ENCODE assay signal across 8 mouse cellular contexts in genomic region chr11:115766356-115766943, GRCm38 (mm10). TPM values are rescaled to one million over a fixed set of nuclear protein-coding genes. Genes with fewer than 3 reads are reported as not detected.
A peak's percentile ranks its signal among the peaks of the same experiment; 100 is the strongest.
DNase-seq lines count a peak whose midpoint lies in the region; ATAC-seq and TF ChIP-seq lines count a peak whose summit lies in the region.

No protein-coding gene starts in this region.

- no peak for TF ChIP-seq CTCF in testis, adult 2 months (IDR thresholded peaks at IDR 0.05; ENCODE audit: control insufficient read depth, insufficient read depth, insufficient replicate concordance, low read depth, low read length)

- H3K9me3 ChIP-seq in heart, embryonic 10.5 days = no peaks in the 10 kb centered on the region
- no peaks in the 10 kb centered on the region for H3K9me3 ChIP-seq in kidney, embryonic 15.5 days (replicated peaks)

- H3K9ac ChIP-seq in kidney, embryonic 15.5 days = peak overlapping the region; percentile 83; the same call in 1 of the 2 replicates

- no peak for TF ChIP-seq POLR2A in testis, adult 2 months (IDR thresholded peaks at IDR 0.05; ENCODE audit: control insufficient read depth, low read depth, low read length)

- peaks cover 7% of the 10 kb centered on the region for H3K4me1 ChIP-seq in testis, adult 2 months (ENCODE audit: control insufficient read depth, insufficient read depth, low read length)
- H3K4me1 ChIP-seq in heart, embryonic 10.5 days = peaks cover 36% of the 10 kb centered on the region
- peaks cover 42% of the 10 kb centered on the region for H3K4me1 ChIP-seq in kidney, embryonic 15.5 days

- no peaks in the 10 kb centered on the region for H3K27me3 ChIP-seq in testis, adult 2 months (ENCODE audit: control insufficient read depth, insufficient read depth, low read length)
- no peaks in the 10 kb centered on the region for H3K27me3 ChIP-seq in heart, embryonic 10.5 days (ENCODE audit: insufficient read depth, poor library complexity, severe bottlenecking)
- H3K27me3 ChIP-seq in kidney, embryonic 15.5 days = no peaks in the 10 kb centered on the region

- no peaks in the 10 kb centered on the region for H3K36me3 ChIP-seq in testis, adult 2 months (ENCODE audit: control insufficient read depth, insufficient read depth, low read length)
- H3K36me3 ChIP-seq in heart, embryonic 10.5 days = 0 out of 2 replicates have a peak, but pooled peaks cover 7% of the 10 kb centered on the region
- no peaks in the 10 kb centered on the region for H3K36me3 ChIP-seq in kidney, embryonic 15.5 days

- DNase-seq in testis, postnatal 10 days (ENCODE audit: low spot score) = no peak
- DNase-seq in heart, embryonic 10.5 days (ENCODE audit: low spot score) = no peak
- peak; percentile 71 for DNase-seq in lung, postnatal 25 days (ENCODE audit: low spot score)
- DNase-seq in c-Kit-positive CD71-positive TER-119-positive erythroid progenitor cells, embryonic 14.5 days (ENCODE audit: low spot score) = no peak
- DNase-seq in frontal cortex, postnatal 10 days (ENCODE audit: low spot score in 2 of 2) = no peak
- DNase-seq in layer of hippocampus, adult 9-10 months (ENCODE audit: low spot score) = no peak

- peak overlapping the region; percentile 67 for H3K27ac ChIP-seq in testis, adult 2 months (ENCODE audit: control insufficient read depth, insufficient read depth, low read depth, low read length)
- H3K27ac ChIP-seq in heart, embryonic 10.5 days = peak overlapping the region; percentile 100
- H3K27ac ChIP-seq in kidney, embryonic 15.5 days = peak overlapping the region; percentile 91

- WGBS in heart, embryonic 10.5 days = 35% methylated on average over 13 of the region's 13 CpGs
- WGBS in kidney, embryonic 15.5 days = 23% methylated on average over 13 of the region's 13 CpGs

- peak overlapping the region; percentile 85 for H3K4me2 ChIP-seq in kidney, embryonic 15.5 days

- ATAC-seq in kidney, embryonic 15.5 days (replicated peaks; ENCODE audit: low FRiP score) = 0 out of 2 replicates have a peak, but pooled peaks have one; percentile 3

- H3K4me3 ChIP-seq in testis, adult 2 months (ENCODE audit: control insufficient read depth, low read depth, low read length) = peak overlapping the region; percentile 91
- H3K4me3 ChIP-seq in heart, embryonic 10.5 days = peak overlapping the region; percentile 93
- peak overlapping the region; percentile 74 for H3K4me3 ChIP-seq in kidney, embryonic 15.5 days (replicated peaks)

RNA-seq across cellular contexts. Expression of gene Tmem94, which starts 1.2 kb away (rescaled TPM):
- polyA plus RNA-seq in testis, adult 2 months (2012; rRNA removed) = 80.1 and 91.5 TPM in 2 replicates
- 35.0 and 56.8 TPM in 2 replicates for polyA plus RNA-seq in heart, embryonic 10.5 days (2016; fragmentation: Nextera tagmentation; extraction: Ambion mirVana)
- polyA plus RNA-seq in kidney, embryonic 15.5 days (2015; fragmentation: Nextera tagmentation; extraction: Ambion mirVana) = 26.6 and 27.0 TPM in 2 replicates

RNA-seq across cellular contexts. Expression of gene Caskin2, which starts 47.0 kb away (rescaled TPM):
- 7.6 and 8.6 TPM in 2 replicates for polyA plus RNA-seq in testis, adult 2 months (2012; rRNA removed)
- 18.7 and 21.4 TPM in 2 replicates for polyA plus RNA-seq in heart, embryonic 10.5 days (2016; fragmentation: Nextera tagmentation; extraction: Ambion mirVana)
- polyA plus RNA-seq in kidney, embryonic 15.5 days (2015; fragmentation: Nextera tagmentation; extraction: Ambion mirVana) = 17.3 and 20.9 TPM in 2 replicates

RNA-seq across cellular contexts. Expression of gene Tsen54, which starts 48.1 kb away (rescaled TPM):
- 12.9 and 14.7 TPM in 2 replicates for polyA plus RNA-seq in testis, adult 2 months (2012; rRNA removed)
- 39.1 and 41.7 TPM in 2 replicates for polyA plus RNA-seq in heart, embryonic 10.5 days (2016; fragmentation: Nextera tagmentation; extraction: Ambion mirVana)
- 37.3 and 39.8 TPM in 2 replicates for polyA plus RNA-seq in kidney, embryonic 15.5 days (2015; fragmentation: Nextera tagmentation; extraction: Ambion mirVana)

RNA-seq across cellular contexts. Expression of gene Llgl2, which starts 57.4 kb away (rescaled TPM):
- 3.1 and 9.0 TPM in 2 replicates for polyA plus RNA-seq in testis, adult 2 months (2012; rRNA removed)
- 35.0 and 40.8 TPM in 2 replicates for polyA plus RNA-seq in heart, embryonic 10.5 days (2016; fragmentation: Nextera tagmentation; extraction: Ambion mirVana)
- polyA plus RNA-seq in kidney, embryonic 15.5 days (2015; fragmentation: Nextera tagmentation; extraction: Ambion mirVana) = 39.1 and 41.0 TPM in 2 replicates

RNA-seq across cellular contexts. Expression of gene Grb2, which starts 58.1 kb away (rescaled TPM):
- polyA plus RNA-seq in testis, adult 2 months (2012; rRNA removed) = 7.7 TPM in 2 replicates
- polyA plus RNA-seq in heart, embryonic 10.5 days (2016; fragmentation: Nextera tagmentation; extraction: Ambion mirVana) = 78.4 and 107 TPM in 2 replicates
- polyA plus RNA-seq in kidney, embryonic 15.5 days (2015; fragmentation: Nextera tagmentation; extraction: Ambion mirVana) = 92.0 and 98.4 TPM in 2 replicates
